Mouse (Mus musculus) limb, embryonic 12.5 days (tissue): ENCODE results near the gene Ski. TPM values are rescaled to one million over a fixed set of nuclear protein-coding genes. Genes with fewer than 3 reads are reported as not detected.

ENCODE experiments used
- ATAC-seq: fragments of 200-750 bp; cut with Nextera tagmentation; 2 replicates; pipeline ENCODE4 v1.8.0; 2017; ENCODE audit warnings: low read depth, moderate TSS enrichment; ENCODE audit not compliant: insufficient number of reproducible peaks, insufficient read depth, low FRiP score, low TSS enrichment
- H3K27ac ChIP-seq: fragments of 300-500 bp; sonication (generic); 2 replicates; pipeline ENCODE4 v1.5.1; 2016; ENCODE audit warnings: mild to moderate bottlenecking, moderate library complexity
- H3K27me3 ChIP-seq: fragments of 300-500 bp; sonication (generic); 2 replicates; pipeline ENCODE4 v1.6.1; 2016; ENCODE audit warnings: mild to moderate bottlenecking, moderate library complexity
- H3K36me3 ChIP-seq: fragments of 300-500 bp; sonication (generic); 2 replicates; pipeline ENCODE4 v1.6.1; 2016; ENCODE audit warnings: mild to moderate bottlenecking, moderate library complexity
- H3K4me1 ChIP-seq: fragments of 300-500 bp; sonication (generic); replicated peaks from 2 replicates; pipeline ENCODE4 v1.6.1; 2016
- H3K4me2 ChIP-seq: fragments of 300-500 bp; sonication (generic); 2 replicates; pipeline ENCODE4 v1.6.1; 2016; ENCODE audit warnings: mild to moderate bottlenecking, moderate library complexity
- H3K4me3 ChIP-seq: fragments of 300-500 bp; sonication (generic); replicated peaks from 2 replicates; pipeline ENCODE4 v1.5.1; 2016; ENCODE audit warnings: mild to moderate bottlenecking
- H3K9ac ChIP-seq: fragments of 300-500 bp; sonication (generic); replicated peaks from 2 replicates; pipeline ENCODE4 v1.6.1; 2016; ENCODE audit warnings: mild to moderate bottlenecking, moderate library complexity
- H3K9me3 ChIP-seq: fragments of 300-500 bp; sonication (generic); 2 replicates; pipeline ENCODE4 v1.6.1; 2016; ENCODE audit warnings: mild to moderate bottlenecking, moderate library complexity
- WGBS: fragments of 180-500 bp; shearing (Covaris S2); methylation state at CpG from one replicate; pipeline ENCODE4 v1.1.7; 2016; 5-methylcytosine and 5-hydroxymethylcytosine counted together
- polyA plus RNA-seq: library from polyadenylated mRNA; unstranded; fragments of >200 nt; fragmentation: Nextera tagmentation; extraction: Ambion mirVana; gene quantifications from 2 replicates; pipeline ENCODE4 v1.2.1, GENCODE M21; 2016

Gene Ski
- polyA plus RNA-seq, 1 experiment from 2014 or later: 18.8 TPM

- no peak overlapping the region; the same call in 1 of the 2 replicates for H3K27ac ChIP-seq
- WGBS: 76% methylated on average over 12 of the region's 12 CpGs
- H3K36me3 ChIP-seq: no peaks in the 10 kb centered on the region
- no peak overlapping the region for H3K4me3 ChIP-seq
- no peak overlapping the region for H3K9ac ChIP-seq
- H3K27me3 ChIP-seq: no peaks in the 10 kb centered on the region
- ATAC-seq: no peak
- H3K4me2 ChIP-seq: no peak overlapping the region
- peaks cover 79% of the 10 kb centered on the region for H3K4me1 ChIP-seq
- no peaks in the 10 kb centered on the region for H3K9me3 ChIP-seq
Observed at GRCm38 (mm10) chr4:155139281-155140045, 82.9 kb downstream of the Ski start.

GRCm38 (mm10) chr4:155138451-155138850 is 83.9 kb downstream of the Ski start:
- 81% methylated on average over 8 of the region's 8 CpGs for WGBS

GRCm38 (mm10) chr4:155137891-155138290 is 84.5 kb downstream of the Ski start:
- WGBS: 87% methylated on average over 7 of the region's 7 CpGs
- ATAC-seq: no peak
- peaks cover 81% of the 10 kb centered on the region for H3K4me1 ChIP-seq

More at GRCm38 (mm10) chr4:155138451-155138850, 83.9 kb downstream of the Ski start:
- no peaks in the 10 kb centered on the region for H3K27me3 ChIP-seq
- no peak for ATAC-seq
- H3K27ac ChIP-seq: peak overlapping the region; percentile 37; the same call in 1 of the 2 replicates
- no peak overlapping the region for H3K4me2 ChIP-seq
- H3K9me3 ChIP-seq: no peaks in the 10 kb centered on the region
- H3K4me1 ChIP-seq: peaks cover 79% of the 10 kb centered on the region
- no peak overlapping the region for H3K4me3 ChIP-seq
- H3K36me3 ChIP-seq: no peaks in the 10 kb centered on the region
- H3K9ac ChIP-seq: no peak overlapping the region

DNA sequence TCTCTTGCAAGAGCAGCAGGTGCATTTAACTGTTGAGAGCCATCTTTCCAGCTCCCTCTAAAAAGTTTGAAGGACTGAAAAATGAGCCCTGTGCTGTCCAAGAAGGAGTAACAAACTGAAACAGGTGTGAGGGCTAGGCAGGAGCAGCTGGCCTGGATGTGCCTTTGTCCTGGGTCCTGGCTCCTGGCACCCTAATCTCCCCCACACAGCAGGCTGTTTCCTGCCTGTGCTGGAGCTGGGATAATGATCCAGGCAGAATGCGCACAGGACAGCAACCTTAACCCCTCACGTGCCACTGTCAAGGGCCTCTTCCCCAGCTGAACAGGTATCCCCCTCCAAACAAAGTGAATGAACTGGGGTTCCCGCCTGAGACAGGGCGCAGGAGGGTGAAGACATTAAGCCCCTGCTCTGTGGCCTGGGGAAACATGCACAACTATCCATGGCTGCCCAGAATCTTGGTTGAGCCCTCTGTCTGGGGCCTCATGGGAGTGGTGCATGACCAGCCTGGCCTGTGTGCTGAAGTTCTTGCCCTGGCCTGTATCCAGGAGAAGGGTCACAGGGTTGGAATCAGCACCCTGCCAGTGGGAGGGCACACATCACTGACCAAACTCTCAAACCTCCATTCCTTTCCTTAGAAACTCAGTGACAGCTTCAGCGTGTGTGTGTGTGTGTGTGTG is 86.3 kb downstream of the Ski start:
- H3K4me2 ChIP-seq: no peak overlapping the region
- no peaks in the 10 kb centered on the region for H3K36me3 ChIP-seq
- no peak for ATAC-seq
- peak overlapping the region; percentile 87 for H3K27ac ChIP-seq
- no peak overlapping the region for H3K4me3 ChIP-seq
- peaks cover 78% of the 10 kb centered on the region for H3K4me1 ChIP-seq
- no peaks in the 10 kb centered on the region for H3K9me3 ChIP-seq
- H3K9ac ChIP-seq: no peak overlapping the region
- WGBS: 49% methylated on average over 5 of the region's 5 CpGs
- no peaks in the 10 kb centered on the region for H3K27me3 ChIP-seq

More at GRCm38 (mm10) chr4:155137891-155138290, 84.5 kb downstream of the Ski start:
- Histone ChIP-seq H3K9ac (no peak overlapping the region), H3K36me3 (no peaks in the 10 kb centered on the region), H3K4me3 (no peak overlapping the region), H3K9me3 (no peaks in the 10 kb centered on the region), H3K27ac (0 out of 2 replicates have a peak overlapping the region, but pooled peaks have one; percentile 37), H3K4me2 (no peak overlapping the region), H3K27me3 (no peaks in the 10 kb centered on the region)

- Histone ChIP-seq H3K9me3 (no peaks in the 10 kb centered on the region), H3K27ac (peak overlapping the region; percentile 87), H3K4me1 (peaks cover 78% of the 10 kb centered on the region), H3K9ac (no peak overlapping the region), H3K27me3 (0 out of 2 replicates have a peak, but pooled peaks cover 1% of the 10 kb centered on the region), H3K4me2 (peak overlapping the region; percentile 34; the same call in 1 of the 2 replicates), H3K36me3 (no peaks in the 10 kb centered on the region), H3K4me3 (no peak overlapping the region)
- WGBS: 87% methylated on average over 7 of the region's 7 CpGs
- 0 out of 2 replicates have a peak, but pooled peaks have one; percentile 2 for ATAC-seq
Observed at GRCm38 (mm10) chr4:155134686-155135172, 87.7 kb downstream of the Ski start.

- Histone ChIP-seq H3K27me3 (0 out of 2 replicates have a peak, but pooled peaks cover 5% of the 10 kb centered on the region), H3K36me3 (no peaks in the 10 kb centered on the region), H3K27ac (peak overlapping the region; percentile 87), H3K9me3 (no peaks in the 10 kb centered on the region), H3K4me2 (peak overlapping the region; percentile 34), H3K4me1 (peaks cover 75% of the 10 kb centered on the region), H3K9ac (no peak overlapping the region), H3K4me3 (no peak overlapping the region)
- WGBS: 17% methylated on average over 20 of the region's 20 CpGs
- peak; percentile 48 for ATAC-seq
Observed at GRCm38 (mm10) chr4:155133658-155134417, 88.6 kb downstream of the Ski start.

DNA sequence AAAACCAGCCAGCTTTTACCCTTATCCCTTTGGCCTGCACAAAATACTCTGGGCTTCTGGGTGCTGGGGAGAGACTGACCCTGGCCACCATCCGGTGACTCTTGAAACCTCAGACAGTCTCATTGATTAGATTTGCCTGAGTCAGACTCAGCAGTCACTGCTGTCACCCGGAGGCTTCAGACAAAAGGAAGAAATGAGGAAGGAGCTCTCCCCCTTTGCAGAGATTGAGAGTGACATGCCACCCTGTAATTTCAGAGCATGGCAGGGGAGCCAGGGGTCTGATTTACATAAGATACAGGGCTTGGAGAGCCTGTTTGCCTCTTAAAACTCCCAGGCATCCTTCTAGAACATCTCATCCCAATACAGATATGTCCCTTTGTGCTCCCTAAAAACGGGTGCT is 89.2 kb downstream of the Ski start:
- H3K27ac ChIP-seq: peak overlapping the region; percentile 87
- H3K4me3 ChIP-seq: no peak overlapping the region
- H3K27me3 ChIP-seq: 0 out of 2 replicates have a peak, but pooled peaks cover 5% of the 10 kb centered on the region
- no peaks in the 10 kb centered on the region for H3K9me3 ChIP-seq
- no peaks in the 10 kb centered on the region for H3K36me3 ChIP-seq
- 55% methylated on average over 3 of the region's 3 CpGs for WGBS
- peaks cover 69% of the 10 kb centered on the region for H3K4me1 ChIP-seq
- no peak for ATAC-seq
- no peak overlapping the region for H3K4me2 ChIP-seq
- no peak overlapping the region for H3K9ac ChIP-seq

DNA sequence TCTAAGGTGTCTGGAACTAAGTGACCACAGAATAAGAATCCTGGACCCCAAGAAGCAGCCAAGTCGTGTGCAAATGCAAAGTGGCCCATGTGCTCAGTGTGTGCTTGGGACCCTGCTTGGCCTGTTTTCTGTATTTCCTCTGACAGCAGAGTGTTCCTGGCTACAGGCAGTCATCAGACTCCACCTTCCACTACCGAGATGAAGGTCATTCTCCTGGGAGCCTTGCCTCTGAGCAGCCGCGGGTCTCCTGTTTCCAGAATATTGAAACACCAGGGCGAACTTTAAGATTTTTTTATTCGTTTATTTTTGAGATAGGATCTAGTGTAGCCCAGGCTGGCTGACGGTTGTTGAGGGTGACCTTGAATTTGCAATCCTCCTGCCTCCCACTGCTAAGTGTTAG is 91.8 kb downstream of the Ski start:
- Histone ChIP-seq H3K36me3 (no peaks in the 10 kb centered on the region), H3K9ac (no peak overlapping the region), H3K27ac (no peak overlapping the region), H3K4me1 (peaks cover 60% of the 10 kb centered on the region), H3K4me3 (no peak overlapping the region), H3K9me3 (no peaks in the 10 kb centered on the region), H3K4me2 (no peak overlapping the region), H3K27me3 (0 out of 2 replicates have a peak, but pooled peaks cover 5% of the 10 kb centered on the region)
- ATAC-seq: no peak
- WGBS: 68% methylated on average over 7 of the region's 7 CpGs

DNA sequence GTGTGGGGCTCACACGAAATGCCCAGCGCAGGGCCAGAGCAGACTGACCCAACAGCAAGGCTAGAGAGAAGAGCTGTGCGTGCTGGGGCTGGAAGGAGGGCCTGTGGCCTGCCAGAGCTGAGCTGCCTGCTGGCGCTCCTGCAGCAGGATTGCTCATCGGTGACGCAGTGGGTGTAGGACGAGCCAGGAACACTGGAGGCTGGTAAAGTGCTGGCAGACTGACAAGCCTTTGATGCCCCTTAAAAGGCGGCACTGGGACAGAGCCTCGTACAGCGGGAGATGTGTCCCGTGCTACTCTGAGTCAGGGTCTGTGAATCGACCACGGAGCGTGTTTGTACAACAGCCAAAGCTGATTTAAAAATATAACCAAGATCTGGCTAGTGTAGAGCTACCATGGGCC is 92.4 kb downstream of the Ski start:
- 76% methylated on average over 14 of the region's 14 CpGs for whole genome bisulfite sequencing
- Histone ChIP-seq H3K9me3 (no peaks in the 10 kb centered on the region), H3K4me1 (peaks cover 60% of the 10 kb centered on the region), H3K4me3 (no peak overlapping the region), H3K27ac (0 out of 2 replicates have a peak overlapping the region, but pooled peaks have one; percentile 20), H3K4me2 (no peak overlapping the region), H3K9ac (0 out of 2 replicates have a peak overlapping the region, but pooled peaks have one; percentile 9), H3K36me3 (no peaks in the 10 kb centered on the region), H3K27me3 (0 out of 2 replicates have a peak, but pooled peaks cover 5% of the 10 kb centered on the region)
- ATAC-seq: no peak

- WGBS: 90% methylated on average over 10 of the region's 10 CpGs
- Histone ChIP-seq H3K9me3 (no peaks in the 10 kb centered on the region), H3K27ac (0 out of 2 replicates have a peak overlapping the region, but pooled peaks have one; percentile 20), H3K4me3 (no peak overlapping the region), H3K4me1 (peaks cover 60% of the 10 kb centered on the region), H3K9ac (no peak overlapping the region), H3K36me3 (no peaks in the 10 kb centered on the region), H3K4me2 (no peak overlapping the region), H3K27me3 (0 out of 2 replicates have a peak, but pooled peaks cover 5% of the 10 kb centered on the region)
- no peak for ATAC-seq
Observed at GRCm38 (mm10) chr4:155129132-155129917, 93.1 kb downstream of the Ski start.
